Mouse (Mus musculus) embryonic facial prominence, embryonic 15.5 days (tissue): ENCODE measurements around the gene Spaca7. TPM values are rescaled to one million over a fixed set of nuclear protein-coding genes. Genes with fewer than 3 reads are reported as not detected.

Source experiments
- ATAC-seq: fragments of 200-750 bp; cut with Nextera tagmentation; 2 replicates; pipeline ENCODE4 v1.8.0; 2017; ENCODE audit warnings: low read depth, moderate TSS enrichment; ENCODE audit not compliant: insufficient number of reproducible peaks, low FRiP score, low TSS enrichment
- H3K27ac ChIP-seq: fragments of 300-500 bp; sonication (generic); replicated peaks from 2 replicates; pipeline ENCODE4 v1.5.1; 2015; ENCODE audit warnings: mild to moderate bottlenecking, inconsistent platforms
- H3K27me3 ChIP-seq: fragments of 300-500 bp; sonication (generic); 2 replicates; pipeline ENCODE4 v1.6.1; 2015; ENCODE audit warnings: inconsistent platforms
- H3K36me3 ChIP-seq: fragments of 300-500 bp; sonication (generic); 2 replicates; pipeline ENCODE4 v1.6.1; 2015; ENCODE audit warnings: mild to moderate bottlenecking, inconsistent platforms
- H3K4me1 ChIP-seq: fragments of 300-500 bp; sonication (generic); 2 replicates; pipeline ENCODE4 v1.6.1; 2015; ENCODE audit warnings: inconsistent platforms
- H3K4me2 ChIP-seq: fragments of 300-500 bp; sonication (generic); replicated peaks from 2 replicates; pipeline ENCODE4 v1.6.1; 2015; ENCODE audit warnings: mild to moderate bottlenecking, inconsistent platforms
- H3K4me3 ChIP-seq: fragments of 300-500 bp; sonication (generic); replicated peaks from 2 replicates; pipeline ENCODE4 v1.5.1; 2015; ENCODE audit warnings: mild to moderate bottlenecking, inconsistent platforms
- H3K9ac ChIP-seq: fragments of 300-500 bp; sonication (generic); 2 replicates; pipeline ENCODE4 v1.6.1; 2015; ENCODE audit warnings: inconsistent platforms
- H3K9me3 ChIP-seq: fragments of 300-500 bp; sonication (generic); replicated peaks from 2 replicates; pipeline ENCODE4 v1.6.1; 2016; ENCODE audit warnings: inconsistent platforms
- WGBS: fragments of 180-500 bp; shearing (Covaris S2); methylation state at CpG from one replicate; pipeline ENCODE4 v1.1.7; 2015; 5-methylcytosine and 5-hydroxymethylcytosine counted together
- polyA plus RNA-seq: library from polyadenylated mRNA; unstranded; fragments of >200 nt; fragmentation: Nextera tagmentation; extraction: Ambion mirVana; gene quantifications from 2 replicates; pipeline ENCODE4 v1.2.1, GENCODE M21; 2015

The Spaca7 gene
- polyA plus RNA-seq: not detected in 2 replicates

DNA sequence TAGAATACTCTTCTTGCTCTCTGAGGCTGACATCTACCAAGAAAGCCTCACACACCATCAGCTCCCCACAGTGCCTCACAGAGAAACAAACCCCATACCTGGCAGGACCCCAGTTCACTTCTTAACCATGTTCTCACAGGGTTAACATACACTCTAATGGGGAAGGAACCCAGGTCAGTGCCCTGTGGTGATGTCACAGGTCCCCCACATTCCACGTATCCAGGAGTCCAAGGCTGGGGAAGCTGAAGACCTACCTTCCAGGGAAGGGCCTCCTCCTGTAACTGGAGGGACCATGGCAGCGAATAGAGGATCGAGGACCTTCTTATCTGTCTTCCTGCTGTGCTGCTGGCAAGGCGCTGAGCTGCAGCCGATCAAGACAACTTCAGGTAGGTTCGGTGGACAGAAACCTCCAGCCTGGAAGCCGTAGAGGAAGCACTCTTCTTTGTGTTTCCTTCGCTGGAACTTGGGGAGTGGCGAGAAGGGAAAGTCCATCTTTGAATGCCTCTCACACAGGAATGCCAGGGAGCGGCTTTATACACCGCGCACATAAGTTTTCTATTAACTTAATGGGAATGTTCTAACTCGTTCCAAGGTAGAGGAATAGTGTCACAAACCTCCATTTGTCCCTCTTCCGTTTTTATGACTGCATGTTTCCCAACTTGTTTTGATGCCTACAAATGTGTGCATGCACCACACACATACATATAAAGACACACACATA lies at the start of gene Spaca7:
Gene Spaca7 (plus strand): TSS at position 216 of the 721 bp plus-strand sequence.
- H3K4me1 ChIP-seq: no peaks in the 10 kb centered on the region
- H3K27me3 ChIP-seq: peaks cover 22% of the 10 kb centered on the region
- no peaks in the 10 kb centered on the region for H3K36me3 ChIP-seq
- H3K27ac ChIP-seq: no peak within 1 kb of the TSS
- WGBS: 51% methylated on average over 14 of the region's 14 CpGs
- H3K9ac ChIP-seq: no peak within 1 kb of the TSS
- no peak within 1 kb of the TSS for H3K4me3 ChIP-seq
- no peak for ATAC-seq
- no peaks in the 10 kb centered on the region for H3K9me3 ChIP-seq
- H3K4me2 ChIP-seq: no peak within 1 kb of the TSS

DNA sequence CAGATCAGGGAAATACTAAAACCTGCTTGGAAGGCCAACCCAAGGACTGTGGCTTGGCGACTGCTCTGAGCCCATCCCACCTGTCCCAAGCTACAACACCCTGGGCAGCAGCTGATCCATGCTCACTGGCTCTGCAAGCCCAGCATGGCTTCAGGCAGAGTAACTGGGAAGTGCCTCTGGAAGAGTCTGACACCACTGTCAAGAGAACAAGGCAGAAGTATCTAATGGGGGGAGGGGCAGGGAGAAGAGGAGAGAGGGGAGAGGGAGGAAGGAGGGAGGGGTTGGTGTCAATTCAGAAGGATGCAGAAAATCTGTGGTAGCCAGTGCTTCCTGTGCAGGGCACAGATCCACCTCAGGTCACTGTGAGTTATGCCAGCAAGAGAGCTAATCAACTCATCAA lies 48.5 kb upstream of the Spaca7 start:
- ATAC-seq: no peak
- no peak overlapping the region for H3K27ac ChIP-seq
- no peaks in the 10 kb centered on the region for H3K9me3 ChIP-seq
- no peak overlapping the region for H3K4me2 ChIP-seq
- WGBS: 30% methylated on average over 1 of the region's 1 CpGs
- no peaks in the 10 kb centered on the region; the same call in none of the 2 replicates for H3K27me3 ChIP-seq
- no peak overlapping the region for H3K9ac ChIP-seq
- no peak overlapping the region for H3K4me3 ChIP-seq
- H3K4me1 ChIP-seq: no peaks in the 10 kb centered on the region
- H3K36me3 ChIP-seq: no peaks in the 10 kb centered on the region

DNA sequence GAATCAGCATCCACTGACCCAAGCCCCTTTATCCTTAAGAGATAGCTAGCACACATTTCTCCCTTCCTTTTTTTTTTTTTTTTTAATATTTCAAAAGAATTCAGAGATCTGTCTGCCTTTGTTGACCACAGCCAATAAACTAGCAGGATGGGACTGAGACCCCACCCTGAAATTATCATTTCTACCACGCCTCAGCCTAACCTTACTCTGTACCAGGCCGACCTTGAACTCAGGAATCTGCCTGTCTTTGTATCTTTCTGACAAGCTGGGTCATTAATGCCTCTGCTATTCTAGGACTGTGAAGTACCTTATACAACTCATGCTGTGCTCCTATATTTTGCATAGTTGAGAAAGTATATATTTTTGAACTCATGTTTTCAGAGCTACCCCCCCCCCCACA lies 44.2 kb upstream of the Spaca7 start:
- Histone ChIP-seq H3K27ac (no peak overlapping the region), H3K4me2 (no peak overlapping the region), H3K36me3 (no peaks in the 10 kb centered on the region), H3K9ac (no peak overlapping the region), H3K4me3 (no peak overlapping the region), H3K4me1 (no peaks in the 10 kb centered on the region), H3K9me3 (no peaks in the 10 kb centered on the region), H3K27me3 (no peaks in the 10 kb centered on the region; the same call in 1 of the 2 replicates)
- WGBS: 62% methylated on average over 2 of the region's 2 CpGs
- ATAC-seq: no peak

DNA sequence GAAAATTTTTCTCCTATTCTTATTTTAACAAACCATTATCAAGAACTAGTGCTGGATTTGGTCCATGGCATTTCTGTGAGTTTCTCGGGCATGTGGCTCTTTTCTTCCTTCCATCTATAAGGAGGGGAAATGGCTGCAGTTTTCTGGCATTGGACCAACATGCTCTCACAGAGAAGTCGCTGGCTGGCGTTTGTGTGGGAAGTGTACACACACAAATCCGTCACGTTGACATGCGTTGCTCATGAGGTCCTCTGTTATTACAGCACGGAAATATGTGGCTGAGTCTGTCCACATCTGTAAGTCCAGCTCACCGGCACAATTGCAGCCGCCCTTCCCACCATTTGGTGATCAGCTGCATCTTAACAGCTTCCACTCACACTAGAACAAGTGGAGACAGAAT lies 37.2 kb upstream of the Spaca7 start:
- 51% methylated on average over 9 of the region's 9 CpGs for WGBS
- ATAC-seq: no peak
- Histone ChIP-seq H3K4me3 (no peak overlapping the region), H3K27me3 (peaks cover 4% of the 10 kb centered on the region; the same call in 1 of the 2 replicates), H3K36me3 (no peaks in the 10 kb centered on the region), H3K27ac (no peak overlapping the region), H3K4me2 (no peak overlapping the region), H3K4me1 (no peaks in the 10 kb centered on the region), H3K9ac (no peak overlapping the region), H3K9me3 (no peaks in the 10 kb centered on the region)

DNA sequence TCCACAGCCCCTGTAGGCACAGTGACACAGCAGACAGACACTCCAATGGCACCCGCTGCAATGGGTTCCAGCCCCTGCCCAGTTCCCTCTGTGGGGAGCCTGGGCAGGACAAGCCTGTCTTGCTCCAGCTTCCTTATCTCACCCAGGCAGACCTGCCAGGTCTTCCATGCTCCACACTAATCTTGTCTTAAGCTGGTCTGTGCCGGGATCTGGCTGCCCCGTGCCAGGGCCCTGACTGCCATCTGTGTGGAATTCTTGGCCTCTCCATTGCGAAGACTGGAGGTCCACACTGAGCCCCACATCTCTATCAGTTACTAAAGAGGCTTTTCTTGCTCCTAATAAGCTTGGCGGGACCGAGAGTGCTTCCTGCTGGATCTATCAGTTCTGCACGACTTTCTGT lies 36.5 kb upstream of the Spaca7 start:
- ATAC-seq: no peak
- Histone ChIP-seq H3K4me3 (no peak overlapping the region), H3K27me3 (peaks cover 4% of the 10 kb centered on the region; the same call in 1 of the 2 replicates), H3K27ac (no peak overlapping the region), H3K4me1 (no peaks in the 10 kb centered on the region), H3K4me2 (no peak overlapping the region), H3K9me3 (no peaks in the 10 kb centered on the region), H3K9ac (no peak overlapping the region), H3K36me3 (no peaks in the 10 kb centered on the region)
- WGBS: 84% methylated on average over 7 of the region's 7 CpGs

DNA sequence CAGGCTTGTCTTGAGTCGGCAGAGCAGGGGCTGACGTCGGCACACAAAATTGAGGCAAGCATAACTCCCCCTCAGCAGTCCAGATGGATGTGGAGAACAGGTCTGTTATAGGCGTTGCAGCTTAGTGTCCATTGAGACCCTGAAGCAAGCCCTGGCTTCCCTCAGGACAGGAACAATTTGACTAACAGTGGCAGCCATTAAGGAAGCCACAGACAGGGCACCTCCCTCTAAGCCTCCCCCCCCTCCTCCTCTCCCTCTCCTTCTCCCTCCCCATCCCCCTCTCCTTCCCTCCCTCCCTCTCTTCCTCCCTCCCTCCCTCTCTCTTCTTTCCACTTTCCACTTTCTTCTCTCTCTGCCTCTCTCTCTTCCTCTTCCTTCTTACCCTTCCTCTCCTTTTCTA lies 27.6 kb upstream of the Spaca7 start:
- H3K27me3 ChIP-seq: peaks cover 28% of the 10 kb centered on the region
- no peak for ATAC-seq
- H3K4me1 ChIP-seq: no peaks in the 10 kb centered on the region
- no peaks in the 10 kb centered on the region for H3K36me3 ChIP-seq
- no peak overlapping the region for H3K4me2 ChIP-seq
- H3K9me3 ChIP-seq: no peaks in the 10 kb centered on the region
- H3K4me3 ChIP-seq: no peak overlapping the region
- 39% methylated on average over 4 of the region's 4 CpGs for WGBS
- H3K9ac ChIP-seq: no peak overlapping the region
- no peak overlapping the region for H3K27ac ChIP-seq

DNA sequence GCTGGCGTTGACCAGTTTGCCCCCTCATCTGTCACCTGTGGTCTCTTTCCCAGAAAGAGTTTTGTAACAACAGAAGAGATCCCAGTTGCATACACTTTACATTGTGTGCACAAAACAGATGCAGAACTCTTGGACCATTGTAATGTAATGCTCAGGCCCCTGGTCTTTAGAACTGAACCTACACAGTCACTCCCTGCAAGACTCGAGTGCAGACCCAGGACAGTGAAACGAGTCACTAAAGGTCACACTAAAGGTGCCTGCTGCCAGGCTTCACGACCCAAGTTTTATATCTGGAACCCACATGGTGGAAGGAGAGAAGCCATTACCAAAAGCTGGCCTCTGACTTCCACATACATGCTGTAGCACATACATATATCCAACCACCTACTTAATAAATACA lies 27.2 kb upstream of the Spaca7 start:
- WGBS: 67% methylated on average over 4 of the region's 4 CpGs

DNA sequence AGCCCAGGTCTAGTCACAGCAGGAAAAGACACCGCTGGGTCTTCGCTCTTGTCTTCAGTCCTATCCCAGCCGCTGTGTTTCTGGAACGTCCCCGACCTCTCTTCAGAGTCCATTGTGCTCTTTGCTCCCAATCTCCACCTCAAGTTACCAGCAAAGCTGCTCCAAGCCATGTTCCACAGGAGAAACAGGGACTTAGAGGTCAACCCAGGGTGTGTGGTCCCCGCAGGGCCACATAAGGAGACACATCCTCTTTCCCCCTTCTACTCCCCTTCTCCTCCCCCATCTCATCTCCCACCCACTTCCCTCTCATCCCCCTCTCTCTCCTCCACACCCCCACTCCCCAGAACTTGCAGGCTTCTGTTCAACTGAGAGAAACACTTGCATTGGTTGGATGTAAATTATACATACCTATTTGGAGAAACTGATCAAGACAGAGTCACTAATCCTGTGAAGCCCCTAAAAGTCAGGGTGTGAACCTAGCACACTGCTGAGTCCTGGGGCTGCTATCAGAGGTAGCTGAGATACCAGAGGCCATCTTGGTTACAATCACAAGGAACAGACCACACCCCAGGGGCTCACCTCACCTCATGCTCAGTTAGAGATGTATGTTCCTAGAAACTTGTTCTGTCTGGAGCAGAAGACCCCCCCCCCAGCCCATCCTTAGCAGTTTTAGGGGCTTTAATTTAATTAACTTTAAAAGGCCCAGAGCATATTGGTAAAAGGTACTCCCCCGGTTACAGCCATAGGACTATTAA lies 25.2 kb upstream of the Spaca7 start:
- ATAC-seq: no peak
- Histone ChIP-seq H3K36me3 (no peaks in the 10 kb centered on the region), H3K4me3 (no peak overlapping the region), H3K9ac (no peak overlapping the region), H3K4me2 (no peak overlapping the region), H3K27me3 (peaks cover 32% of the 10 kb centered on the region), H3K27ac (no peak overlapping the region), H3K9me3 (0 out of 2 replicates have a peak, but pooled peaks cover 2% of the 10 kb centered on the region), H3K4me1 (no peaks in the 10 kb centered on the region)
- WGBS: 53% methylated on average over 7 of the region's 7 CpGs

More for the DNA sequence above, 27.2 kb upstream of the Spaca7 start:
- Histone ChIP-seq H3K36me3 (no peaks in the 10 kb centered on the region), H3K4me2 (no peak overlapping the region), H3K4me3 (no peak overlapping the region), H3K27ac (no peak overlapping the region), H3K4me1 (no peaks in the 10 kb centered on the region), H3K27me3 (peaks cover 28% of the 10 kb centered on the region), H3K9ac (no peak overlapping the region), H3K9me3 (no peaks in the 10 kb centered on the region)
- ATAC-seq: no peak

DNA sequence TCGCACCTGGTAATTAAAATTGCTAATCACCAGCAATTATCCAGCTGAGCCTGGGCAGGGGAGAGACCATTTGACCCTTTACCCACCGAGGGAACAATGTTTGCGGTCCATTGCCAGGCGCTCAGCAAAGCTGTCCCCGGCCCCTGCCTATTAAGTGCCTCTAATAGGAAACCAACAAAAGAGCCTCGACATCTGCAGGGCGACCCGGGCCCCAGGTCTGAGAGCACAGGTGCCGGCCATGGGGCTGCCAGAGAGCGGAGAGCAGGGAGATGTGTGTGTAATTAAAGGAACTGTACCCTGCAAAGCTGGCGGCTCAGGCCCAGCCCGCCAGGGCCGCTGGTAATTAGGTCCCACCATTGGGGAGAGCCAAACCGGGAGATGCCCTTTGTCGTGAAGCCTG lies 24.6 kb upstream of the Spaca7 start:
- Histone ChIP-seq H3K27ac (no peak overlapping the region), H3K9ac (no peak overlapping the region), H3K9me3 (0 out of 2 replicates have a peak, but pooled peaks cover 2% of the 10 kb centered on the region), H3K4me2 (no peak overlapping the region), H3K27me3 (peaks cover 31% of the 10 kb centered on the region), H3K4me1 (no peaks in the 10 kb centered on the region), H3K4me3 (no peak overlapping the region), H3K36me3 (no peaks in the 10 kb centered on the region)
- WGBS: 11% methylated on average over 15 of the region's 15 CpGs
- no peak for ATAC-seq

DNA sequence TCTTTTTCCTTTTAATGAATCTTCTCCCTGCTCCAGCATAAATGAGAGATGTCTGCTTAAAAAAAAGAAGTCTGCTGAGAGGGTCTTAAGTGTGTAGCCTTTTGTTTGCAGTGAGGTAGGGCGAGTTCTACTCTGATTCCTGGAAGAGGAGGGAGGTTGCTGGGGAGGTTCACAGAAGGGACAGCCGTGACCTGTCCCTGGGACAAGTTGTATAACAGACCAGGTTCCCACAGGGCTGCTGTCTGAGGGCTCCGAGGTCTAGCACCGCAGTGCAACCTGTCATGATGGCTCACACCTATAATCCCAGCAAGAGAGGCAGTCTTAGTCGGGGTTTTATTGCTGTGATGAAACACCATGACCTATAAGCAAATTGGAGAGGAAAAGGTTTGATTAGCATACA lies 24.1 kb upstream of the Spaca7 start:
- Histone ChIP-seq H3K9ac (no peak overlapping the region), H3K27ac (no peak overlapping the region), H3K4me1 (no peaks in the 10 kb centered on the region), H3K4me3 (no peak overlapping the region), H3K4me2 (no peak overlapping the region), H3K27me3 (peaks cover 34% of the 10 kb centered on the region), H3K36me3 (no peaks in the 10 kb centered on the region), H3K9me3 (0 out of 2 replicates have a peak, but pooled peaks cover 2% of the 10 kb centered on the region)
- ATAC-seq: no peak
- 46% methylated on average over 5 of the region's 5 CpGs for WGBS

DNA sequence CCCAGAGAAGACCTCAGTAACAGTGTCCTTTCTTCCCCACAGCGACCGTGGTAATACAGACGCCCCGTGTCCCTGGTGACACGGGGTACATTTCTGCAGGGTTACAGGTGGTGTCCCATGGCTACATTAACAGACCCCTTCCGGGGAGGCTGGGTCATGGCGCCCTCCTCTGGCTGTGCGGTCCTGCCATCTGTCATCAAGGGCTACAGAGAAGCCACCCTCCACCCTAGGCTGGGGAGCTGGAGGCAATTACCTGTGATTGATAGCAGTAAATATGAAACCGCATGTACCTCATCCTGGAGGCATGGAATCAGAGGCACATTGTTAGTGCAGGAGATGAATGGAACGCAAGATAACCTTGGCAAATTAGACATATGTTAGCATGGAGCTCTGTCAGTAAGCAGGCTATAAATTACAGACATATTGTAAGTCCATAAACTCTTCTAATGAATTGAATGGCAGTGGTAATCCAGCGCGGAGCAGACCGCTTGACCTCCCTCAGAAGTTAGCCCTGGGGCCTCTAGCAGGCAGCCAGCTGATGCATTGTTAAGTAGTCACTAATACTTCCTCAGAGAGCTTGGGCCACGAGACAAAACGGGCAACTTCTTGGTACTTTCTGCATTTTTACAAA lies 17.2 kb upstream of the Spaca7 start:
- no peak overlapping the region for H3K9ac ChIP-seq
- 39% methylated on average over 15 of the region's 15 CpGs for WGBS
- no peak overlapping the region for H3K4me3 ChIP-seq
- no peak overlapping the region for H3K27ac ChIP-seq
- H3K4me2 ChIP-seq: no peak overlapping the region
- H3K36me3 ChIP-seq: no peaks in the 10 kb centered on the region
- no peaks in the 10 kb centered on the region for H3K4me1 ChIP-seq
- 0 out of 2 replicates have a peak, but pooled peaks cover 2% of the 10 kb centered on the region for H3K9me3 ChIP-seq
- H3K27me3 ChIP-seq: peaks cover 42% of the 10 kb centered on the region
- no peak for ATAC-seq
